ENCODE assay signal across 8 mouse cellular contexts in genomic region chr14:76110396-76111221, GRCm38 (mm10). TPM values are rescaled to one million over a fixed set of nuclear protein-coding genes. Genes with fewer than 3 reads are reported as not detected.
DNase-seq lines count a peak whose midpoint lies in the region; ATAC-seq and TF ChIP-seq lines count a peak whose summit lies in the region.

Gene Gpalpp1 (minus strand): TSS chr14:76110760.
Gene Nufip1 (plus strand): TSS chr14:76110891.

- H3K4me2 ChIP-seq in forebrain, embryonic 13.5 days, result peak within 1 kb of the TSS; percentile 95
- H3K4me2 ChIP-seq in liver, postnatal 0 days (ENCODE audit: low read depth, low read length), result peak within 1 kb of the TSS; percentile 83
- H3K4me2 ChIP-seq in neural tube, embryonic 14.5 days (ENCODE audit: low read depth, low read length), result peak within 1 kb of the TSS; percentile 97

- H3K27me3 ChIP-seq in ES-Bruce4 (ENCODE audit: control insufficient read depth, insufficient read depth, low read length, poor library complexity, severe bottlenecking), result no peaks in the 10 kb centered on the region
- H3K27me3 ChIP-seq in forebrain, embryonic 13.5 days, result no peaks in the 10 kb centered on the region
- no peaks in the 10 kb centered on the region for H3K27me3 ChIP-seq in liver, postnatal 0 days (ENCODE audit: insufficient read depth, low read length)
- H3K27me3 ChIP-seq in neural tube, embryonic 14.5 days (ENCODE audit: control insufficient read depth, insufficient read depth, low read length), result no peaks in the 10 kb centered on the region

- no peak for TF ChIP-seq EP300 in ES-Bruce4 (IDR thresholded peaks at IDR 0.05; ENCODE audit: insufficient read depth, low read depth, low read length)
- TF ChIP-seq EP300 in liver, postnatal 0 days (IDR thresholded peaks at IDR 0.05; ENCODE audit: low read depth), result no peak

- peak within 1 kb of the TSS; percentile 79 for H3K9ac ChIP-seq in ES-Bruce4 (ENCODE audit: low read depth, poor library complexity, severe bottlenecking)
- H3K9ac ChIP-seq in forebrain, embryonic 13.5 days, result peak within 1 kb of the TSS; percentile 81
- H3K9ac ChIP-seq in liver, postnatal 0 days (replicated peaks), result peak within 1 kb of the TSS; percentile 78
- peak within 1 kb of the TSS; percentile 74 for H3K9ac ChIP-seq in neural tube, embryonic 14.5 days (replicated peaks; ENCODE audit: low read depth, low read length)

- no peaks in the 10 kb centered on the region for H3K4me1 ChIP-seq in ES-Bruce4 (ENCODE audit: control insufficient read depth, insufficient read depth, low read length)
- peaks cover 22% of the 10 kb centered on the region for H3K4me1 ChIP-seq in forebrain, embryonic 13.5 days
- peaks cover 6% of the 10 kb centered on the region; the same call in 1 of the 2 replicates for H3K4me1 ChIP-seq in liver, postnatal 0 days (ENCODE audit: insufficient read depth)
- H3K4me1 ChIP-seq in neural tube, embryonic 14.5 days (ENCODE audit: control insufficient read depth, insufficient read depth, low read length), result peaks cover 15% of the 10 kb centered on the region; the same call in 1 of the 2 replicates

- TF ChIP-seq CTCF in ES-Bruce4 (IDR thresholded peaks at IDR 0.05; ENCODE audit: low read depth, low read length), result no peak
- TF ChIP-seq CTCF in liver, postnatal 0 days (IDR thresholded peaks at IDR 0.05; ENCODE audit: low read depth), result 0 out of 2 replicates have a peak, but pooled peaks have one; percentile 4

- peak; percentile 94 to 95 for DNase-seq in heart, postnatal 10 days
- peak; percentile 95 for DNase-seq in large intestine, adult 2 months (ENCODE audit: low read depth, low spot score)
- DNase-seq in liver, postnatal 0 days, result peak; percentile 91
- peak; percentile 83 for DNase-seq in testis, postnatal 10 days (ENCODE audit: low spot score)

- intact Hi-C loops in heart, postnatal 10 days (cut with DNase I), result no loop called here

- ATAC-seq in cerebellum, adult (ENCODE audit: insufficient number of reproducible peaks, low FRiP score, low TSS enrichment), result peak; percentile 97
- peak; percentile 99 for ATAC-seq in forebrain, embryonic 13.5 days
- ATAC-seq in liver, postnatal 0 days, result peak; percentile 99
- peak; percentile 99 for ATAC-seq in neural tube, embryonic 14.5 days (ENCODE audit: low read depth)

- no peak within 1 kb of the TSS for H3K27ac ChIP-seq in ES-Bruce4 (ENCODE audit: insufficient read depth, low read length)
- peak within 1 kb of the TSS; percentile 74 for H3K27ac ChIP-seq in forebrain, embryonic 13.5 days
- peak within 1 kb of the TSS; percentile 97 for H3K27ac ChIP-seq in liver, postnatal 0 days (ENCODE audit: low read depth)
- peak within 1 kb of the TSS; percentile 81 for H3K27ac ChIP-seq in neural tube, embryonic 14.5 days (ENCODE audit: low read depth, low read length)

- peak within 1 kb of the TSS; percentile 88 for H3K4me3 ChIP-seq in ES-Bruce4 (ENCODE audit: low read depth, low read length)
- peak within 1 kb of the TSS; percentile 90 for H3K4me3 ChIP-seq in forebrain, embryonic 13.5 days
- H3K4me3 ChIP-seq in liver, postnatal 0 days (ENCODE audit: low read depth, low read length), result peak within 1 kb of the TSS; percentile 90
- peak within 1 kb of the TSS; percentile 64 for H3K4me3 ChIP-seq in neural tube, embryonic 14.5 days (ENCODE audit: low read depth, low read length)

- H3K9me3 ChIP-seq in ES-Bruce4 (replicated peaks; ENCODE audit: control insufficient read depth, insufficient read depth, low read length, poor library complexity, severe bottlenecking), result no peaks in the 10 kb centered on the region
- no peaks in the 10 kb centered on the region for H3K9me3 ChIP-seq in forebrain, embryonic 13.5 days (replicated peaks)
- H3K9me3 ChIP-seq in liver, postnatal 0 days (ENCODE audit: low read length), result no peaks in the 10 kb centered on the region
- no peaks in the 10 kb centered on the region for H3K9me3 ChIP-seq in neural tube, embryonic 14.5 days (ENCODE audit: control insufficient read depth, low read length)

- peak; percentile 37 for TF ChIP-seq POLR2A in ES-Bruce4 (IDR thresholded peaks at IDR 0.05; ENCODE audit: insufficient read depth, low read length)

- WGBS in forebrain, embryonic 13.5 days, result under 1% methylated on average over 69 of the region's 69 CpGs
- WGBS in large intestine, adult 2 months, result under 1% methylated on average over 69 of the region's 69 CpGs
- WGBS in liver, postnatal 0 days (ENCODE audit: insufficient replicate concordance), result 1% methylated on average over 66 of the region's 69 CpGs
- under 1% methylated on average over 69 of the region's 69 CpGs for WGBS in neural tube, embryonic 14.5 days

- peaks cover 29% of the 10 kb centered on the region for H3K36me3 ChIP-seq in ES-Bruce4 (ENCODE audit: control insufficient read depth, insufficient read depth, low read length, poor library complexity, severe bottlenecking)
- peaks cover 27% of the 10 kb centered on the region for H3K36me3 ChIP-seq in forebrain, embryonic 13.5 days (ENCODE audit: poor library complexity, severe bottlenecking)
- peaks cover 22% of the 10 kb centered on the region for H3K36me3 ChIP-seq in liver, postnatal 0 days (replicated peaks; ENCODE audit: insufficient read depth, low read length)
- peaks cover 11% of the 10 kb centered on the region for H3K36me3 ChIP-seq in neural tube, embryonic 14.5 days (ENCODE audit: control insufficient read depth, insufficient read depth, low read length)

RNA-seq across cellular contexts. Expression of gene Gpalpp1, which starts in this region (rescaled TPM):
- polyA plus RNA-seq in ES-Bruce4 (2011; ENCODE audit: insufficient read depth, insufficient read length, low read depth, missing spikeins), result 27.5 and 30.5 TPM in 2 replicates
- polyA plus RNA-seq in forebrain, embryonic 13.5 days (2015; fragmentation: Nextera tagmentation; extraction: Ambion mirVana), result 13.6 and 14.5 TPM in 2 replicates
- 10 to 100 TPM; 14.6 to 15.0 TPM for total RNA-seq in heart, postnatal 10 days (2021)
- 3.3 and 4.0 TPM in 2 replicates for polyA plus RNA-seq in large intestine, adult 2 months (2012; rRNA removed)
- 2.6 and 3.2 TPM in 2 replicates for polyA plus RNA-seq in liver, postnatal 0 days (2015; fragmentation: Nextera tagmentation; extraction: Ambion mirVana)
- 10.4 and 15.4 TPM in 2 replicates for polyA plus RNA-seq in neural tube, embryonic 14.5 days (2014; fragmentation: Nextera tagmentation; extraction: Ambion mirVana)

RNA-seq across cellular contexts. Expression of gene Nufip1, which starts in this region (rescaled TPM):
- 27.2 and 30.5 TPM in 2 replicates for polyA plus RNA-seq in ES-Bruce4 (2011; ENCODE audit: insufficient read depth, insufficient read length, low read depth, missing spikeins)
- 16.1 and 16.6 TPM in 2 replicates for polyA plus RNA-seq in forebrain, embryonic 13.5 days (2015; fragmentation: Nextera tagmentation; extraction: Ambion mirVana)
- total RNA-seq in heart, postnatal 10 days (2021), result 1 to 10 TPM; 5.1 to 5.3 TPM
- 2.1 and 2.9 TPM in 2 replicates for polyA plus RNA-seq in large intestine, adult 2 months (2012; rRNA removed)
- 4.7 and 5.1 TPM in 2 replicates for polyA plus RNA-seq in liver, postnatal 0 days (2015; fragmentation: Nextera tagmentation; extraction: Ambion mirVana)
- 12.1 and 13.4 TPM in 2 replicates for polyA plus RNA-seq in neural tube, embryonic 14.5 days (2014; fragmentation: Nextera tagmentation; extraction: Ambion mirVana)
